Mouse (Mus musculus) cerebellum, adult 9-10 months (tissue): ENCODE measurements at regions not wholly inside any gene's neighbourhood (a gene's known extent, or its start where the extent isn't known, plus 50 kb on each side); places are given as distances from the start of the nearest gene placed in this dataset.

Source experiments
- DNase-seq: peaks from one replicate; pipeline ENCODE4 v3.0.0; 2022

DNA sequence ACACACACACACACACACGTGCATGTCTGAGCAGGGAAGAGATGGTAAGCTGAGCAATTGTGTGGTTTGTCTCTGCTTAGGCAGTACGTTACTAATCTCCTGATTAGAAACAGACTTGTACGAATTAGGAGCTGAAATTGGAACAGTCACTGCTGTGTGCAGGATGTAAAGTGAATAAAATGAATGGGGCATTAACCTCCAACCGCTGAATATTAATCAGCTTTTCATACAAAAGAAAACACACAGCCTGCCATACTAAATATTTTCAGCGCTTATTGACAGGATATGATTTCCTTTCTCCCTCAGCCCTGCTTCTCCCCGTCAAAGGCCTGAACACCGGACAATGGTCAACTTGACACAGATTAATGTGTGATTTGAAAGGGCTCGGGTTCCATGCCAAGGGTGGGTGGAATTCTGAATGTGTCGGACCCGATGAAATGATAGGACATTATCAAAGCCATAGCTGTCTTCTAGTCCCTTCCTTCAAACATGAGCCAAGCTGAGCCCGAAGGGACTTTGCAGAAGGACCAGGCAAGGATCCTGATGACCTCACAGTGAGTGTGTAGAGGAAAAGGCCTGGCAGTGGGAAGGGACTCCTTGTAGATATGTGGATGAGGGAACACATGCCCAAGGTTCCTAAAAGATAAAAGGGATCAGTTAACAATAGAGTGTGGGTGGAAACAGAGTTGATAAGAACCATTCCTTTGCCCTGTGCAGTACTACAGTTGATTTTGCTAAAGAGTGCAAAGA, 124.4 kb upstream of the Sox9 start:
- no peak for DNase-seq

DNA sequence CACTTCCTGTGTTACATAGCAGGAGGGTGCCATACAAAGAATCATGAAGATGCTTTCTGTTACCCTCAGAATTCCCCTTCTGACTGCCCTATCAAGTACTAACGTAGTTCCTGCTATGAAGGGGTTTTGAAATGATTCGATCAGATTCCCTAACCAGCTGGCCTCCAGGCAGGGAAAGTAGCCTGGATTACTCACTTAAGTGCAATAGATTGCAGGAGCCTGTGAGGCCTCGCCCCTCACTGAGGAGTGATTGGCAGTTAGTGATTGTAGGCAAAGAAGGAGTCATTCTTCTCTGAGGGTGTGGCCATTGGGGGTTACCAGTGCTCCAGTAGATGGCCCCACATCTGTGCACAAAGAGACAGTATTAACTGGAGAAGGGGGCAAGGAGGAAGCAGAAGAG, 122.1 kb upstream of the Sox9 start:
- no peak for DNase-seq

DNA sequence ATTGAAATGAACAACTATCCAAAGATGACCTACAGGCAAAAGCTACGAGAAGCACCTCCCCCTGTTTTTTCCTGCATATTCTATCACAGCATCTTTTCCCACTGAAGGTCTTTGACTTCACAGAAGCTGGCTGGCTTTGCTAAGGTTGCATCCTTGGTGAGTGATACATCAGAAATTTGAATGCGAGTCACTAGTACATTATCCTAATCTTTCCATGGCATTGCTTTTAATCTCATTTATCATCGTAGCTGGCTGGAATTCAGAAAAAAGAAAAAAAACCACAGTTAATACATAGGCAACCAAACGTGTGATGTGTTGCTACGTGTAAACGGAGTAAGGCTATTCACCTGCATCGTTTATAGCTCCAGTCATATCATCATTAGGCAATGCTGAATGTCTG, 120.6 kb upstream of the Sox9 start:
- DNase-seq, result no peak

DNA sequence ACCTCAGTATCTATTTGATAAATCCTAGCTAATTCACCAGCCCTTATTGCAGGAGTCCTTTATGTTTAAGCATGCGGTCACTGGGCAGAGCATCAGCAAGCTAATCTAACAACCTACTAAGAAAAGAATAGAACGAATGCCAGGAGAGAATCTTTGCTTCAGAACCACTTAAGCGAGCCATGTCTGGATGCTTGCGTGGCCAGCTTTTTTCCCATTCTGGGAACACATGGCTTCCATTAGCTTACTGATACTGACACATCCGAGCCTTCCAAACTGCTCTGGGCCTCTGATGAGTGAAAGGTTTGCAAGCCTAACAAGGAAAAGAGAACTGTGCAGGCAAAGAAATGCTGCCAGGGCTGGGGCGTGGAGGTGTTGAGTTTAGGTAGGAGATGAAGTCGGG, 114.7 kb upstream of the Sox9 start:
- no peak for DNase-seq

- no peak for DNase-seq
Measured at GRCm38 (mm10) chr11:112672086-112672485, 109.9 kb upstream of the Sox9 start.

DNA sequence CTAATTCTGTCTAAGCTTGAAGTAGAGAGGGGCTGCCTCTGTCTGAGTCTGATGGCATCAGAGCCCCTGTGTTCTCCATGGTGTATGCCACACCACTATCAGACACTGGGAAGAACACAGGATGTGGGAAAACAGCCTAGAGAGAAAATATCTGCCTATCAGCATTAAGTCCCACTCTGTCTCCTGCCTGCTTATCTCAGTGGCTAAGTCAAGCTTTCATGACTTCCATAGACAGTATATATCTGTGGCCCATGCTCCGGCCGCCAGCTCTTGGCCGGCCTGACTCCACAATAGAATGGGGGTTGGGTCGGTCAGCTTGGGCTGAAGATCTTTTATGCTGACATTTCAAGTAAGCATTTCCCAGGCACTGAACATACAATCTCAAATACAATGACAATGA, 92.0 kb upstream of the Sox9 start:
- DNase-seq, result no peak

DNA sequence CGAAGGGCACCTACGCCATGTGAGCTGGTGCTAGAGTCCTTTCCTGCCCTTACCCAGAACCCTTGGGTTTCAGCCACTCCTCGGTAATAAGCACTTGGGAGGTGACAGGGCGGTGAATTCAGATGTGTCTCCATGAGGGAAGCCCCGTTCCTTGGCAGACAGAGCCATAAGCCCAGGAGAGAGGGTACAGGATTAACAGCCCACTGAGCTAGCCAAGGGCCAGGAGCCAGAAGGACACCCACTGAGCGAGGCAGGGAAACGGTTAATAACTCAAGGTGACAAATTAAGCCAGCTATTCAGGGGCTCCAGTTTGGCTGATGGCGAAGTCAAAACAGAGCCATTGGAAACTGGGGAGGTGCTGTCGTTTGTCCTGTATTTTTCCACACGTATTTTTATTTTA, 75.9 kb upstream of the Sox9 start:
- DNase-seq, result no peak

DNA sequence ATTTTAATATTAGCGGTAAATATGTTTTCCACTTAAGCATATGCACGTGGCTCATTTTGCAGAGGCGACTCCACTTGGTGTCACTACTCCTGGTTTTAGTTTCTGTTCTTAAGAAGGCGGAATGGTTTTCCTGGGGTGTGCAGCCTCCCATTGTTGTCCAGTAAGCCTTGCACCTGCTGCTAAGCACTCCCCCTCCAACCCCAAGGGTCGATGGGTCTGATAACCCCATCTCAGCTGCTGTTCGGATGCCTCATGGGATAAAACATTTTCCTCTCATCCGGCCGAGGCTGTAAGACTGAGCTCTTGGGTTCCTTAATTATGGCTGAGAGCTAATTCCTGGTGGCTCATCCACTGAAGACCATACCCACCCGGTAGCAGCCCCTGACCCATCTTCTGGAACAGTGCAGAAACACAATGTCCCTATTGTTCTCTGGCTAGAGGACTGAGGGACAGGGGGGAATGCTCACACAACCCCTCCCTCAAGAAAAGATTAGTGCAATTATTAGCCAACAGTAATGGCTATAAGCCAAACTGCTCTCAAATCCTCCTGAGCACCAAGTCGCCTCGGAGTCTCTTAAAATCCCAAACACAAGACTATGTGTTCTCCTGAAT, 73.8 kb upstream of the Sox9 start:
- no peak for DNase-seq

DNA sequence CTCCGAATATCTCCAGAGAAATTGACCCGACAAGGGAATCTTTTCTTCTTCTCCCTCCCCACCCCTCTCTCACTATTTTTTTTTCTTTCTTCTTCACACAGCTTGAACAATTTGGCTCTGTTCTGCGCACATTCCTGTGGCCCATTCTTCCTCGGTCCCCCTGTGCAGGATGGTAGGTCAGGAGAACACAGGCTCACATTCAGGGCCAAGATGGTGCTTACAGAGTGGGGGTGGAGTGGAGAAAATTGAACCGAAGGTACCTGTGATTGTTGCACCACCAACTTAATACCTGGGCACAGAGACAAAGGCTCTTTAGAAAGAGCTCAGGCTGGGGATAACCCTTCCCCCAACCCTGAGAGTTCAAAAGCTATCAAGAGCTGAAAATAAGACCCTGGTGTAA, 70.4 kb upstream of the Sox9 start:
- no peak for DNase-seq

DNA sequence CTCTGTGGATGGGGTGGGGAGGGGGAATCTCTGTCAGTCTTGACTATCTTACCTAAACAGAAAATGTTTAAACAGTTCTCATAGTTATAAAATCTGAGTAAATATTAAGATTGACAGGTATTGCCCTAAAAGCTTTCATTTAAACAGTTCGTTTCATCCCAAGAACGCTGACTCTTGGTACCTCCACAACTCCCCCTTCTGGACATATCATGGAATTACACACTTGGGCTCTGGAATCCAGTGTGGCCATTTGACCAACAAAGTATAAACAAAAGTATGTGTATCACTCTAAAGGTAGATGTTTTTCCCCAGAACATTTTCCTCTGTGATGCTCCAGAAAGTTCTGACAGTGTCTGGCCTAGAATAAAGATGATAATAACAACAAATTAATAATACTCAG, 63.5 kb upstream of the Sox9 start:
- DNase-seq, result no peak

DNA sequence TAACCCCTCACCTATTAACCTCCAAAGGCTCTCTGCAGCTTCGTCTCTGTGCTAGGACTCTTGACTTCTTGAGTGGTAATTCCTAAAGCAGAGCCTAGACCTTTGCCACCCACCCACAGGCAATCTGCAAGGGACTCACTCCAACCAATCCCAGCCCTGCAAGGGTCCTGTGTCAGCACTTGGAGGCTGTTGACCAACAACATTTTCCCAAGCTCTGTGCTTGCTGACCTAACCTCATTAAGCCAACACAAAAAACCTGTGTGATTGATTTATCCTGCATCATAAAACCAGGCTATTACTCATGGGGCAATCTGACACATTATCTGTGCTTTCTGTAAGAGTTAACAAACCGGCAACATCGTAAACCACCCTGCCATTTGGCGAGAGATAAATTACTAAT, 61.4 kb upstream of the Sox9 start:
- DNase-seq, result no peak

- no peak for DNase-seq
Measured at GRCm38 (mm10) chr11:112722936-112723335, 59.1 kb upstream of the Sox9 start.

GRCm38 (mm10) chr11:112728154-112728952, 53.7 kb upstream of the Sox9 start:
- no peak for DNase-seq
